Mouse (Mus musculus): ENCODE results near the gene Dennd1b.

GRCm38 (mm10) chr1:138959903-138960483 is 3.2 kb upstream of the Dennd1b start:
- TF ChIP-seq CTCF (IDR thresholded peaks at IDR 0.05; ENCODE audit: low read depth): no peak
- TF ChIP-seq EP300 (optimal IDR thresholded peaks at IDR 0.05): no peak
